Mouse (Mus musculus) bone marrow, adult 2 months (tissue): ENCODE data around the gene Exoc4.

Experiments
- CTCF ChIP-seq: fragments of 200-500 bp; IDR thresholded peaks from 2 replicates; pipeline ENCODE4 v1.5.1; 2011; ENCODE audit warnings: low read length, control low read depth; ENCODE audit not compliant: control insufficient read depth, insufficient read depth
- POLR2A ChIP-seq: fragments of 200-500 bp; IDR thresholded peaks from 2 replicates; pipeline ENCODE4 v1.6.1; 2011; ENCODE audit warnings: low read depth, mild to moderate bottlenecking, control low read depth, low read length, borderline replicate concordance; ENCODE audit not compliant: control insufficient read depth

DNA sequence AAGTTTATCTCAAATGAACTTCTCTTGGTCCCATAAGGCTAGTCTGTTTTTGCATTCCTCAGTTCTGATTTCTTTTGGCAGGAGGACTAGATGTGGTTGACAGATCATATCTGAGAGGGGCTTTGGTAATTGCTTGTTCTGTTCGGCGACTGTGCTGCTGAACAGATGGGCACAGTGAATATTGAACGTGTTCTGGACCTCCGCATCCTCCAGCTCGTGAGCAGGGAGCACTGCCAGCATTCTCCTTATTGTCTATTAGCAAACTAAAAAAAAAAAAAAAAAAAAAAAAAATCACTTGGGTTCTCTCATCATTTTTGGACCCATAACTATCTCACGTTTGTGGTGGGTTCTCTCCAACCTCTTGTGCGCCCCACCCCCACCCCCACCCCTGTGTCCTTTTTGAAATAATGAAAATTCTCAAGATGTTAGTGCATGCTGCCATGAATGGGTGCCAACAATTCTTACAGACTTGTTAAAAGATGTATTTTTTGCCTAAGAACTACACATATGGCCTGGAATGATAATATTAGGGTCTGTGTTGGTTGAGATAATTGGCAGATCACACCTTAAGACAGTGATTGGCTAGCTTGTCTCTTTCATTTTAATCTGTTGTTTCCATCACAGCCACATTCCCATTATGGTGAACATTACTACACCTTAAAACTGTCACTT lies 276.9 kb downstream of the Exoc4 start:
- no peak for TF ChIP-seq CTCF
- no peak for TF ChIP-seq POLR2A
